Mouse (Mus musculus): ENCODE results near the gene Nrm. TPM values are rescaled to one million over a fixed set of nuclear protein-coding genes. Genes with fewer than 3 reads are reported as not detected.

The Nrm gene
- polyA plus RNA-seq, 1 experiment from 2014 or later: 65.7 TPM

Small RNA genes within 50 kb of the gene (microRNA-seq; reads per million reads assigned to microRNA genes)
- gene Gm28033: not detected

Other genes starting within 250 kb of the Nrm start
- not detected in 2 replicates for gene Gm9573, start 234.7 kb upstream of the Nrm start, polyA plus RNA-seq (2015; fragmentation: Nextera tagmentation; extraction: Ambion mirVana)
- 0.26 TPM in 2 replicates for gene Mucl3, start 217.6 kb upstream of the Nrm start, polyA plus RNA-seq (2015; fragmentation: Nextera tagmentation; extraction: Ambion mirVana)
- 15.9 and 18.8 TPM in 2 replicates for gene Vars2, start 193.7 kb upstream of the Nrm start, polyA plus RNA-seq (2015; fragmentation: Nextera tagmentation; extraction: Ambion mirVana)
- 48.5 and 49.9 TPM in 2 replicates for gene Gtf2h4, start 187.6 kb upstream of the Nrm start, polyA plus RNA-seq (2015; fragmentation: Nextera tagmentation; extraction: Ambion mirVana)
- 83.0 and 86.1 TPM in 2 replicates for gene Ddr1, start 156.7 kb upstream of the Nrm start, polyA plus RNA-seq (2015; fragmentation: Nextera tagmentation; extraction: Ambion mirVana)
- 25.3 and 25.4 TPM in 2 replicates for gene Ier3, start 39.6 kb upstream of the Nrm start, polyA plus RNA-seq (2015; fragmentation: Nextera tagmentation; extraction: Ambion mirVana)
- gene Flot1, start 38.1 kb upstream of the Nrm start, polyA plus RNA-seq (2015; fragmentation: Nextera tagmentation; extraction: Ambion mirVana): 42.3 and 44.6 TPM in 2 replicates
- 951 and 997 TPM in 2 replicates for gene Tubb5, start 23.0 kb upstream of the Nrm start, polyA plus RNA-seq (2015; fragmentation: Nextera tagmentation; extraction: Ambion mirVana)
- 16.5 TPM in 2 replicates for gene Mdc1, start 19.8 kb upstream of the Nrm start, polyA plus RNA-seq (2015; fragmentation: Nextera tagmentation; extraction: Ambion mirVana)
- gene Ppp1r18, start 4.3 kb downstream of the Nrm start, polyA plus RNA-seq (2015; fragmentation: Nextera tagmentation; extraction: Ambion mirVana): 20.8 and 23.2 TPM in 2 replicates
- 40.9 and 42.4 TPM in 2 replicates for gene Dhx16, start 18.5 kb downstream of the Nrm start, polyA plus RNA-seq (2015; fragmentation: Nextera tagmentation; extraction: Ambion mirVana)
- 31.2 and 34.7 TPM in 2 replicates for gene 2310061I04Rik, start 36.1 kb downstream of the Nrm start, polyA plus RNA-seq (2015; fragmentation: Nextera tagmentation; extraction: Ambion mirVana)
- 86.5 and 91.6 TPM in 2 replicates for gene Atat1, start 48.8 kb downstream of the Nrm start, polyA plus RNA-seq (2015; fragmentation: Nextera tagmentation; extraction: Ambion mirVana)
- gene Mrps18b, start 55.1 kb downstream of the Nrm start, polyA plus RNA-seq (2015; fragmentation: Nextera tagmentation; extraction: Ambion mirVana): 88.9 and 89.4 TPM in 2 replicates
- gene Ppp1r10, start 55.1 kb downstream of the Nrm start, polyA plus RNA-seq (2015; fragmentation: Nextera tagmentation; extraction: Ambion mirVana): 47.5 and 47.6 TPM in 2 replicates
- 98.1 and 103 TPM in 2 replicates for gene Abcf1, start 108.4 kb downstream of the Nrm start, polyA plus RNA-seq (2015; fragmentation: Nextera tagmentation; extraction: Ambion mirVana)
- gene Gnl1, start 118.5 kb downstream of the Nrm start, polyA plus RNA-seq (2015; fragmentation: Nextera tagmentation; extraction: Ambion mirVana): 51.5 and 52.4 TPM in 2 replicates
- gene Prr3, start 118.9 kb downstream of the Nrm start, polyA plus RNA-seq (2015; fragmentation: Nextera tagmentation; extraction: Ambion mirVana): 41.5 and 42.5 TPM in 2 replicates
- gene H2-T24, start 159.2 kb downstream of the Nrm start, polyA plus RNA-seq (2015; fragmentation: Nextera tagmentation; extraction: Ambion mirVana): 2.9 and 3.5 TPM in 2 replicates
- gene H2-T23, start 171.5 kb downstream of the Nrm start, polyA plus RNA-seq (2015; fragmentation: Nextera tagmentation; extraction: Ambion mirVana): 4.3 and 4.5 TPM in 2 replicates
- 13.8 and 14.1 TPM in 2 replicates for gene H2-T22, start 181.4 kb downstream of the Nrm start, polyA plus RNA-seq (2015; fragmentation: Nextera tagmentation; extraction: Ambion mirVana)
- not detected in 2 replicates for gene Gm6034, start 181.6 kb downstream of the Nrm start, polyA plus RNA-seq (2015; fragmentation: Nextera tagmentation; extraction: Ambion mirVana)
- not detected in 2 replicates for gene Gm11127, start 197.1 kb downstream of the Nrm start, polyA plus RNA-seq (2015; fragmentation: Nextera tagmentation; extraction: Ambion mirVana)

Data from kidney, embryonic 15.5 days (tissue).